Mouse (Mus musculus): ENCODE data around the gene Oas1e.

DNA sequence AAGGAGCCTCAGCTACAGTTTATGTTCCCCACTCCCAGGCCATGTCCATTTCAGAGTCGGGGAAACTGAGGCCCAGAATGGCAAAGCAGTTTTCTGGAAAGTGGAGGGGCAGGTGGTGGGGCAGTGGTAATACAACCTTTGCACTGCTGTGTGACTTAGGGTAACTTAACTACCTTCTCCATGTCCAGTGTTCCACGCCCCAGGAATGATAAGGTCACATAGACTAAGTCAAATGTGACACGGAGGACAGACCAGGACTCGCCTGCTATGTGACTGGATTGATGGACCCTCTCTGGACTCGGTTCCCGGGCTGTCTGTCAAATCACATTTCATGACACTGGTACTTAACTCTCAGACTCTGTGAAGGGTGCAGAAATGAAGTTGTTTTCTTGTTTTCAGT, 17.7 kb upstream of the Oas1e start:
- TF ChIP-seq CTCF (IDR thresholded peaks at IDR 0.05; ENCODE audit: extremely low read depth, insufficient read depth, low read length) (no peak), POLR2A (IDR thresholded peaks at IDR 0.05; ENCODE audit: extremely low read depth, insufficient read depth, low read length) (no peak)

Data from cortical plate, adult 2 months (tissue).